Mouse (Mus musculus): ENCODE data around the gene Itgam. TPM values are rescaled to one million over a fixed set of nuclear protein-coding genes. Genes with fewer than 3 reads are reported as not detected.

The Itgam gene
- polyA plus RNA-seq, 1 experiment, result 4.2 TPM

GRCm38 (mm10) chr7:128089141-128089540 lies 26.7 kb downstream of the Itgam start:
- H3K4me3 ChIP-seq (replicated peaks; ENCODE audit: insufficient read depth, low read depth, low read length), result no peak overlapping the region
- H3K4me1 ChIP-seq (ENCODE audit: control insufficient read depth, insufficient read depth, low read length), result no peaks in the 10 kb centered on the region
- H3K27ac ChIP-seq (ENCODE audit: insufficient read depth, low read length), result no peak overlapping the region
- no peak for TF ChIP-seq POLR2A (IDR thresholded peaks at IDR 0.05; ENCODE audit: borderline replicate concordance, insufficient read depth, low read length)
- no peak for TF ChIP-seq CTCF (IDR thresholded peaks at IDR 0.05; ENCODE audit: borderline replicate concordance, insufficient read depth, low read depth, low read length)
- no peak for DNase-seq
- no peaks in the 10 kb centered on the region for H3K27me3 ChIP-seq (ENCODE audit: control insufficient read depth, insufficient read depth, low read length)
- 84% methylated on average over 7 of the region's 7 CpGs for WGBS

DNA sequence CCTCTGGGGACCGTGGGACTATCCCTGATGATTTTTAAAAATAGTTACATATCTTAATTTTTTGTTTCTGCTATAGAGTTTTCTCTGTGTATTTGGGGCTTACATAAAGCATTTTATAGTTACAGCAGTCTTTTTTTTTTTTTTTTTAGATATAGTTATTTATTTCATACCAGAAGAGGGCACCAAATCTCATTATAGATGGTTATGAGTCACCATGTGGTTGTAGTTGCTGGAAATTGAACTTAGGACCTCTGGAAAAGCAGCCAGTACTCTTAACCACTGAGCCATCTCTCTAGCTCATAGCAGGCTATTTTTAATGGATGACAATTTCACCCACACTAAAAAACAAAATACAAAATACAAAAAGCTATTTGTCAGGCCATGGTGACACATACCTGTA lies 35.7 kb downstream of the Itgam start:
- 79% methylated on average over 1 of the region's 1 CpGs for WGBS
- no peak overlapping the region for H3K4me3 ChIP-seq (replicated peaks; ENCODE audit: insufficient read depth, low read depth, low read length)
- TF ChIP-seq CTCF (IDR thresholded peaks at IDR 0.05; ENCODE audit: borderline replicate concordance, insufficient read depth, low read depth, low read length) (no peak), POLR2A (IDR thresholded peaks at IDR 0.05; ENCODE audit: borderline replicate concordance, insufficient read depth, low read length) (no peak)
- H3K27me3 ChIP-seq (ENCODE audit: control insufficient read depth, insufficient read depth, low read length), result no peaks in the 10 kb centered on the region
- H3K4me1 ChIP-seq (ENCODE audit: control insufficient read depth, insufficient read depth, low read length), result no peaks in the 10 kb centered on the region
- H3K27ac ChIP-seq (ENCODE audit: insufficient read depth, low read length), result no peak overlapping the region
- DNase-seq, result no peak

GRCm38 (mm10) chr7:128100742-128101357 lies 38.4 kb downstream of the Itgam start:
- Histone ChIP-seq H3K4me1 (ENCODE audit: control insufficient read depth, insufficient read depth, low read length) (no peaks in the 10 kb centered on the region), H3K27ac (ENCODE audit: insufficient read depth, low read length) (no peak overlapping the region), H3K4me3 (replicated peaks; ENCODE audit: insufficient read depth, low read depth, low read length) (no peak overlapping the region), H3K27me3 (ENCODE audit: control insufficient read depth, insufficient read depth, low read length) (no peaks in the 10 kb centered on the region)
- no peak for TF ChIP-seq CTCF (IDR thresholded peaks at IDR 0.05; ENCODE audit: borderline replicate concordance, insufficient read depth, low read depth, low read length)
- no peak for TF ChIP-seq POLR2A (IDR thresholded peaks at IDR 0.05; ENCODE audit: borderline replicate concordance, insufficient read depth, low read length)
- no peak for DNase-seq
- 71% methylated on average over 2 of the region's 2 CpGs for WGBS

DNA sequence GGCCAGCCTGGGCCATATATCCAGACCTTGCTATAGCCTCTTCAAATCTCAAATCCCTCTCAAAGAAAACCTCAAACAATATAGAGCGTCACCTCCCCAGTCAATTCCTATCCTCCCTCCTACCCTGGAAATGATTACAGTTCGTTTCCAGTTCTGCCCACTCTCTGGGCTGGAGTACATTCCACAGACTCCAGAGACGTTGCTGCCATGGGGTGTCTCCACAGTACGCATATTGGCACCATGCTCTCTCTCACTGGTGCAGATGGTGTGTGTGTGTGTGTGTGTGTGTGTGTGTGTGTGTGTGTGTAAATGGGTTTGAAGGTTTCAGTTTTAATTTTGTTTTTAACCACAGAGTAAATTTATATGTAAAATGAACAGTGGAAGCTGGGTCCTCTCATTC lies 42.8 kb downstream of the Itgam start:
- Histone ChIP-seq H3K4me1 (ENCODE audit: control insufficient read depth, insufficient read depth, low read length) (no peaks in the 10 kb centered on the region), H3K27me3 (ENCODE audit: control insufficient read depth, insufficient read depth, low read length) (no peaks in the 10 kb centered on the region), H3K4me3 (replicated peaks; ENCODE audit: insufficient read depth, low read depth, low read length) (no peak overlapping the region), H3K27ac (ENCODE audit: insufficient read depth, low read length) (no peak overlapping the region)
- 32% methylated on average over 4 of the region's 4 CpGs for WGBS
- no peak for DNase-seq
- TF ChIP-seq POLR2A (IDR thresholded peaks at IDR 0.05; ENCODE audit: borderline replicate concordance, insufficient read depth, low read length) (no peak), CTCF (IDR thresholded peaks at IDR 0.05; ENCODE audit: borderline replicate concordance, insufficient read depth, low read depth, low read length) (no peak)

DNA sequence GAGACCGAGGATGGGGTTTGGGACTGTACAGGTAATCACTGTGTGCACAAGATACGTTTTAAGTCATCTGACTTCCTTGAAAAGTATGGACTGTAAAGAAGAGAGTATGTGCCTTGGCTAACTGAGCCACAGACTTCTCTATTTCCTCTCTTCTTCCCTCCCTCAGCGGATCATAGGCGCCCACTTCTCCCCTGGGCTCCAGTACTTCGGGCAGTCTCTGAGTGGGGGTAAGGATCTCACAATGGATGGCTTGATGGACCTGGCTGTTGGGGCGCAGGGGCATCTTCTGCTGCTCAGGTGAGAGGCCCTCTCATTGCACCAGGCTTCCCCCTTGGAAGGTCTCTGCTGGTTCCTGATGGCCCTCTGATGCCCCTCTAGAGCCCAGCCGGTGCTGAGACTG lies 45.0 kb downstream of the Itgam start:
- no peaks in the 10 kb centered on the region for H3K4me1 ChIP-seq (ENCODE audit: control insufficient read depth, insufficient read depth, low read length)
- WGBS, result 89% methylated on average over 7 of the region's 7 CpGs
- H3K27ac ChIP-seq (ENCODE audit: insufficient read depth, low read length), result no peak overlapping the region
- TF ChIP-seq CTCF (IDR thresholded peaks at IDR 0.05; ENCODE audit: borderline replicate concordance, insufficient read depth, low read depth, low read length) (no peak), POLR2A (IDR thresholded peaks at IDR 0.05; ENCODE audit: borderline replicate concordance, insufficient read depth, low read length) (no peak)
- H3K4me3 ChIP-seq (replicated peaks; ENCODE audit: insufficient read depth, low read depth, low read length), result no peak overlapping the region
- H3K27me3 ChIP-seq (ENCODE audit: control insufficient read depth, insufficient read depth, low read length), result no peaks in the 10 kb centered on the region
- no peak for DNase-seq

DNA sequence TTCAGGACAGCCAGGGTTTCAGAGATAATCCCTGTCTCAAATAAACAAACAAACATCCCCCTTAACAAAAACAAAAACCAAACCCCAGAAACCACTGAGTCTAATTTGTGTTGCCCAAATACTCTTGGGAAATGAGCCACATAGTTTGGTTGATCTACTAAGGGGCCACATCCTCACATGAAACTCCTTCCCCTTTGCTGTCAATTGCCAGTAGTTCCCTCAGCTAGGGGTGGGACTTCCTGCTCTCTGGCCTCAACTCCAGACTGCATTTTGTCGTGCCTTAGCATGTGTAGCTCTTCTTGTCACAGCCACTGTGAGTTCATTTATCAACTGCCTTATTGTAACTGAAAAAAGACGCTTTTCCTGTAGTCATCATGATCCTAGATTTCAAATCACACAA lies 47.9 kb downstream of the Itgam start:
- no peak for DNase-seq
- WGBS, result 65% methylated on average over 2 of the region's 2 CpGs
- no peak overlapping the region for H3K27ac ChIP-seq (ENCODE audit: insufficient read depth, low read length)
- TF ChIP-seq CTCF (IDR thresholded peaks at IDR 0.05; ENCODE audit: borderline replicate concordance, insufficient read depth, low read depth, low read length) (no peak), POLR2A (IDR thresholded peaks at IDR 0.05; ENCODE audit: borderline replicate concordance, insufficient read depth, low read length) (no peak)
- no peaks in the 10 kb centered on the region for H3K4me1 ChIP-seq (ENCODE audit: control insufficient read depth, insufficient read depth, low read length)
- no peak overlapping the region for H3K4me3 ChIP-seq (replicated peaks; ENCODE audit: insufficient read depth, low read depth, low read length)
- no peaks in the 10 kb centered on the region for H3K27me3 ChIP-seq (ENCODE audit: control insufficient read depth, insufficient read depth, low read length)

DNA sequence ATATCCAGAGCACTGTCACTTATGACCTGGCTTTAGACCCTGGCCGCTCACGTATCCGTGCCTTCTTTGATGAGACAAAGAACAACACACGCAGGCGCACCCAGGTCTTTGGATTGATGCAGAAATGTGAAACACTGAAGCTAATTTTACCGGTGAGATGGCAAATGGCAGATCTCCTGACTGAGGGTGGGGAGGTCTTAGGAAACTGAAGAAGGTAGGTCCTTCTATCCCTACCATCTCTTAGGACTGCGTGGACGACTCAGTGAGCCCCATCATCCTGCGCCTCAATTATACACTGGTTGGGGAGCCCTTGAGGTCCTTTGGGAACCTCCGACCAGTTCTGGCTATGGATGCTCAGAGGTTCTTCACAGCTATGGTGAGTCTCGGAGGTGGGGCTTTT lies 49.7 kb downstream of the Itgam start:
- no peak for DNase-seq
- 87% methylated on average over 11 of the region's 11 CpGs for WGBS
- Histone ChIP-seq H3K4me1 (ENCODE audit: control insufficient read depth, insufficient read depth, low read length) (no peaks in the 10 kb centered on the region), H3K27ac (ENCODE audit: insufficient read depth, low read length) (no peak overlapping the region), H3K4me3 (replicated peaks; ENCODE audit: insufficient read depth, low read depth, low read length) (no peak overlapping the region), H3K27me3 (ENCODE audit: control insufficient read depth, insufficient read depth, low read length) (no peaks in the 10 kb centered on the region)
- no peak for TF ChIP-seq CTCF (IDR thresholded peaks at IDR 0.05; ENCODE audit: borderline replicate concordance, insufficient read depth, low read depth, low read length)
- no peak for TF ChIP-seq POLR2A (IDR thresholded peaks at IDR 0.05; ENCODE audit: borderline replicate concordance, insufficient read depth, low read length)

DNA sequence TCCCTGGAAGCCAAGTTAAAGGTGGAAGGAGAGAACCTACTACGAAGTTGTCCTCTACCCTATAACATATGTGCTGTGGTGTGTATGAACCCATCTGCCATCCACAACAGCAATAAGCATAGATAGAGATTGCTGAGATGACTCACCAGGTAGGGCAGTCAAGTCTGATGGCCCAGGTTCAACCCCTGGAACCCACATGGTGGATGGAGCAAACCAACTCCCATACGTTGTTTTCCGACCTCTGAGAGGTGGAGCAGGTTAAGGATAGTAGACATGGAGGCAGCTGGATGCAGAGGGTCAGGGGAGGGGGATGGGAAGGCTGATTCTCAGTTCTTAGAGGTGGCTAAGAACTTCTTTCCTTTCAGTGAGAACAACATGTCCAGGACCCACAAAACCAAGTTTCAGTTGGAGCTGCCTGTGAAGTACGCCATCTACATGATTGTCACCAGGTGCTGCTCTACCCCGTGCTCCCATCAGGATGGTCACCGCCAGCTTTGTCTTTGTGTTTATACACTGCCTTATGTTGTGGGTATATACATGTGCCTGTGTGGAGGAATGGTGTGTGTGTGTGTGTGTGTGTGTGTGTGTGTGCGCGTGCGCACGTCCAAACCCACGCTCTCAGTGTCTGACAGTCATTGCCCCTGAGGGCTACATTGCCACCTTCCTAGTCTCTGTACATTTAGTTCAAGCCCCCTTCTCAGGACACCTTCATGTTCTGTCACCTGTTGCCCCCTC lies 52.1 kb downstream of the Itgam start:
- no peak for DNase-seq
- Histone ChIP-seq H3K27me3 (ENCODE audit: control insufficient read depth, insufficient read depth, low read length) (no peaks in the 10 kb centered on the region), H3K27ac (ENCODE audit: insufficient read depth, low read length) (no peak overlapping the region), H3K4me3 (replicated peaks; ENCODE audit: insufficient read depth, low read depth, low read length) (no peak overlapping the region), H3K4me1 (ENCODE audit: control insufficient read depth, insufficient read depth, low read length) (no peaks in the 10 kb centered on the region)
- 93% methylated on average over 11 of the region's 11 CpGs for WGBS
- TF ChIP-seq CTCF (IDR thresholded peaks at IDR 0.05; ENCODE audit: borderline replicate concordance, insufficient read depth, low read depth, low read length) (no peak), POLR2A (IDR thresholded peaks at IDR 0.05; ENCODE audit: borderline replicate concordance, insufficient read depth, low read length) (no peak)
